Mouse (Mus musculus): Measurements from ENCODE around the gene Lrrc47.

The Lrrc47 gene

DNA sequence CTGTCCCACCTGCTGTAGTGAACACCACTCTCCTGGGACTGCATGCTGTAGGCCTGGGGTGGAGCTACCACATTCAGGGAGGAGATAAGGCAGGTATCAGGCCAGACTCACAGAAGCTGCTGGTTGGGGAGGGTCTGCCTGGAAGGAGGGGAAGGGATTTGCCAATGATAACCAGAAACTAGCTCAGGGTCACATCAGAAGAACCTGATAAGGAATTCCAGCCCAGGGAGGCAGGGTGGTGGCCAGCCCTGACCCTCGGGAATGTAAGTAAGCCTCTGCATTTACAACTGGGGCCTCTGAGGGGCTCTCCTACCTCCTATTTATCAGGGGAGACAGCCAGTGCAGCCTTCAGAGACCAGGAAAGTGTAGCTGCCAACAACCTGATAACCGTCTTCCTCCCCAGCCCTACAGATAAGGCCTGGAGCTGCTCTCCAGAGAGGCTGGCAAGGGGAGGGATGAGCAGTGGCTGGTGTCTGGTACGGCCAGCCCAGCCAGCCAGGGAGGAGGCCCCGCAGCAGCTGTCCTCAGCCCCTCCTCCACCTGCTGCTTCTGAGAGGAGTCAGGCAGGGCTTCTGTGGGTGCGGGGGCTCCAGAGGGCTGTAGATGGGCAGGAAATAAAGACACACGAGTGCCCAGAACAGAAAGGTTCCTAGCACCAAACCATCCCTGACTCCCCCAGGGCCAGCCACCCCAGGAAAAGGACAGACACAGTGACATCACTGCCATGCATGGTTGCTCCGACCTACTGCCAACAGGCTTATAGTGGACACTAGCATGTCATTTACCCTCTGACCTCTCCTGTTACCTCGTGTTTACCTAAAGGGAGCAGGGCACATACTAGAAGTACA is 12.4 kb downstream of the Lrrc47 start:
- DNase-seq, result no peak

DNA sequence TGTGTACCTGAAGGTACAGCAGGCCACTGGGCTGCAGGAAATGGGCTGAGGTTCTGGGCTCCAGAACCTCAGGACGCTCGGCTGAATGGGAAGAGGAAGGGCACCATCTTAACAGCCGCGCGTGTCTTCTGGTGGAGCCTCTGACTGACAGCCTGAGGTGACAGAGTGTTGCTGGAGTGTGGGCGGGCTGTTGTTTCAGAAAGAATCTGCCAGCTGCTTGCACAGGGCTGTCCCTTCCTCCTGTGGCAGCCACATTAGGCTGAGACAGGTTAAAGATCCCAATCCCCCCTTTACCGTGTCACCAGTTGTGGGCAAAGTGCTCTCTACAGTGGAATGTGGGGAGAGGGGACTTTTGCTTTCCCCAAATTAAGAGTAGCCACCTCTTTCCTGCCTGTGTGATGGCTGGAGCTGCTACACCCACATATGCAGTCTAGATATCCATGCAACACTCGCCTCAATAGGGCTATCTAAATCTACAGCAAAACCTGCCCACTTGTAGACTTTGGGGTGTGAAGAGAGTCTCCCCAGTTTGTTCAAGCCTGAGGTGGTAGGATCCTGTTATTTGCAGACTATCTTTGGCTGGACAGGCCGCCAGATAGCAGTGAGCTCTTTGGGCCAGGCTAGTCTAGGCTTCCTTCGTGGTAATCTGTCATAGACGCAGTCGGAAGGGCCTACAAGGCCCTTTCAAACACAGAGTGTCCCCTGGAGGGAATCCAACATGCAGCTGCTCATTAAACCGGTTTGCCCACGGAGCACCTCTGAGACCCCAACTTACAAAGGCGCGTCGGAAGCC is 13.4 kb downstream of the Lrrc47 start:
- no peak for DNase-seq

DNA sequence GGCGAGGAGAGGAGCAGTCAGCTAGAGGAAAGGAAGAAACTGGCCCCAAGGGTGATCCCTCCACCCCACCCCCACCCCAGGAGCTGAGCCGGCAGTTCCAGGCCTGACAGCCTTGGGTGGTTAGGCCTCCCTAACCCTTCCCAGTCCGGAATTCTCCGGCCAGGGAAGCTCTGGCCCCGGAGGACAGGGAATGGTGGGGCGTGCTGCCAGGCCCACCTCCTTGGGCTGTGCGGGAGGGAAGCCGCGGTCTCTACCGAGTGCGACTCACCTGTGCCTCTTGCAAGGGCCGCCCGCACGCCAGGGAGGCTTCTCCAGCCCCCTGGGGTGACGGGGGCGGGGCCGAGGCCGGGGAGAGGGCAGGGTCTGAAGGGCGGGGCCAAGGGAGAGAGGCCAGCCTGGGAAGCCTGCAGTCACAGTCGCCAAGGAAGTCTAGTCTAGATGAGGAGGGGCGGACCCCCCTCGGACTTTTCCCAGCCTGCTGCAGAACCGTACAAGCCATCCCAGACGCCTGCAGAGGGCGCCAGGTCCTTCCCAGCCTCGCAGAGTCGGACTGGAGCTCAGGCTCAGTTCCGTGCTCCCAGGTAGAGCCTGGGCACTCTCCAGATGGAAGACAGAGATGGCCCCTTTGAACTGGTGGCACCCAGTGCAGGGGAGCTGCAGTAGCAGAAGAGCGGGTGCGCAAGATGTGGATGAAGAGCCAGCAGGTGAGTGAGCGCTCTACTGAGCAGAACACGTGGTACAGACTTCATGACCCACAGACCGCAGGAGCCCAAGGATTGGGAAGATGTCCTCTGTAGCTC is 14.3 kb downstream of the Lrrc47 start, which contains the start of gene Smim1:
Gene Smim1 (minus strand): TSS at position 590 of the 800 bp plus-strand sequence.
- DNase-seq, result peak; percentile 23 to 28

DNA sequence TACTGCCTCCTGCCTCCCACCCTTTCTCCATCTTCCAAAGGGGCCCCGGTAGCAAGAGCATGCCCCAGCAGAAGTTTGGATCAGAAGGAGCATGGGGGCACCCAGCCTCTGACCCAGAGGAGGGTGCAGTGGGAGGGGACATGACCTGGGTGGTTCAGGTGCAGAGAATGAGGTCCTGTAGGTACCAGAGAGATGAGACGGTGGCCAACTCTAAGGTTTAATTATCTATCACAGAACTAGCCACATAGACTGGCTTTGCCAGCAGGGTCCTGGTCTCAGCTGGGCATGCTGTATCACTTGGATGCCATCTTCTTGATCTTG is 14.9 kb downstream of the Lrrc47 start:
- no peak for DNase-seq

DNA sequence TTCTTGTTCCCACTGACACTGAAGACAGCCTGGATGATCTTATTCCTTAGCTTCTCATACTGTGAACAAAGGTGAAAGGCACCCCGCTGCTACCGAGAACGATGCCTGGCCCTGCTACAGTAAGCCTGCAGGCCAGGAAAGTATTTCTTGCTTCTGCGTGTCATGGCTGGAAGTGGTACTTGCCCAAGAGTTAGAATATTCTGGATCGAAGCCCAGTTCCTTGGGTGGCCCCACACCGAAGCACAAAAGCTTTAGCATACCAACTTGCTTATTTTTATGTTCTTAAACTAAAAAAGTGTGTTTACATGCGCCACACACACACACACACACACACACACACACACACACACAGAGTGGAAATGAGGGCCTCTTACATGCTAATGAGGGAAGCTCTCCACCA is 16.5 kb downstream of the Lrrc47 start:
- DNase-seq, result no peak

DNA sequence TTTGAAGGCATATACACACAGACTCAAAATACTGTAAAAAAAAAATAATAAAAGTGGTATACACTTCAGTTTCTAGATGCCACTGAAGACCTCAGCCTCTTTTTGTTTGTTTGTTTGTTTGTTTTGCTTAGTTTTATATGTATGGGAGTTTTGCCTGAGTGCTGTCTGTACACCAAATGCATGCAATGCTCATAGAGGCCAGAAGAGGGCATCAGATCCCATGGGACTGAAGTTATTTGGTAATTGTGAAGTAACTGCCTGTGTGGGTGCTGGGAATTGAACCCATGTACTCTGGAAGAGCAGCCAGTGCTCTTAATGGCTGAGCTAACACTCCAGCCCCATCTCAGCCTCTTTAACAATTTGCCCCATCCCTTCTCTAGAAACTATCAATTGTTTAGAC is 17.1 kb downstream of the Lrrc47 start:
- peak in 1 of 2 experiments; percentile 26 for DNase-seq

DNA sequence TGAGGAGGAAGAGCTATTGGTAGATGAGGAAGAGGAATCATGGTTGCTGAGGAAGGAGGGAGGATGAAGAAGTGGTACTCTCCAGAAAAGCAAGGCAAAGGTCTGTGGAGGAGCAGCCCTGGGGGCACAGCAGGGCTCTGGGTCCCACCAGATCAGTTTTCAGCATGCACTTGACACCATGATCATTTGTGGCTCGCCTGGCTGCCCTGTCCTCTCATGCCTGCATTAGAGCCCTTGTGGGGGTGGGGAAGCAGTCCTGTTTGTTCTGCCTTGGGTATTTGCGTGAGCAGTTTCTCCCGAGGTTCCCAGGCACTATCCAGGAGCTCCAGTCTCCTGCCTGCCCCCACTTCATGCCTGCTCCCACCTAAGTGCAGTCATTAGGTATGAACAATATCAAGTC is 25.6 kb downstream of the Lrrc47 start:
- DNase-seq, result no peak

DNA sequence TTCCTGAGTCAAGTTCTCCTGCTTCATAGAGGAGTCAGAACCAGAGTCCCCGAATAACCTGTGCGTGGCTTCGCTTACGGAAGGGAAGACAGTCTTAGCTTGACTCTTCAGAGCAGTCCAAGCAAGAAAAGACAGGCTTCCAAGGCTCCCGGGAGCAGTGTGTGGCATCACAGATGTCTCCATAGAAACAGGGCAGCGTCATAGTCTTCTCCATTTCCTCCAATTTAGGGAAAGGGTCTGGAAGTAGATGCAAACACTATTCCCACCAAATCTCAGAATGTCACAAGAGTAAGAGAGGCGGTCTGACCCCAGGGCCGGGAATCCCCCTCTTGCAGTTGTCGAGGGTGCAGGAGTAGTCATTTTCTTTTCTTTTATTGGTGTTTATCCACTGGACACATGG is 31.0 kb downstream of the Lrrc47 start, which contains the start of gene Ccdc27:
Gene Ccdc27 (minus strand): TSS at position 101 of the 400 bp plus-strand sequence.
- DNase-seq, result no peak

DNA sequence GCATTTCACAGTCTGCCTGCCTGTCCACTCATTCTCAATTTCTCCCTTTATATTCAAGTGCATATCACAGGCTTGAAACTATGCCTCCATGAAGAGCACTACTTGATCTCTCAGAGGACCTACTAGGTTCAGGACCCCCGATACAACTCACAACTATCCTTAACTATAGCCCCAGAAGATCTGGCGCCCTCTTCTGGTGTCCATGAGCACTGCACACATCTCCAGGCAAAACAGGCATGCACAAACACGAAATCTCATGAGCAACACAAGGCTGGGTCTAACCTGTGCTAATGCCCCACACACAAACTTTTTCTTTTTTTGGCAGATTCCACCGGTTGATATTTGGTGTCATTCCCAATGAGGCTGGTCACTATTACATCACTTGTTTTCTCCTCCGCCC is 34.3 kb downstream of the Lrrc47 start:
- no peak for DNase-seq

DNA sequence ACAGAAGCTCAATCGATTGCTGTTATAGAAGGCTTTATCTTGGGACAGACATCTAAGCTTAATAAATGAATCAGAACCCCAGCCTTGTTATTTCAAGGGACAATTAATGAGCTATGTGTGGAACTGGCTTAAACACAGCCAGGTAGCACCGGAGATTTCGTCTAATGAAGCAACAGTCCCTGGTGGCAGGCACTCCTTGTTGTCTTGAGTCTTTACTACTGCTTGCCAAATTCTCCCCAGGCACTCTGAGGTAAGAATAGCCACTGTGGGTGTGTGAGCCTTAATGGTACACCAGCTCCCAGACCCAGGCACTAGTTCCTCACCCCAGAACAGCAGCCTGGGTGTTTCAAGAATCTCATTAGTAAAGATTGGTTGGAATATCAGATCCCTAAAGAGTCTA is 39.9 kb downstream of the Lrrc47 start:
- DNase-seq, result no peak

DNA sequence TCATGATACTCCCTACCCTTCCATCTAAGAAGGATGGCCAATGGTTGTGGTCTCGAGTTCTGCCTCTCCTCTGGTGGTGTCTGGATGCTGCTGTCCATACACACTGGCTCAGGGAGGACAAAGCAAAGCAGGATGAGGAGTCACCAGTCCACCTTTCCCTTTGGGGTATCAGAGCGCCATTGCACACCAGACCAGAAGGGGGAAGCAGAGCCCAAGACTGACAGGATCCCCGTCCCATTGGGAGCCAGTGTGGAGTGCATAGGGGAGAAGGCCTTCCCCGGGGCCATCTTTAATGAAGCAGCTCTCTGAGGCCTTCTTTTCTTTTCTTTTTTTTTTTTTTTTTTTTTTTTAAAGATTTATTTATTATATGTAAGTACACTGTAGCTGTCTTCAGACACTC is 41.5 kb downstream of the Lrrc47 start:
- DNase-seq, result no peak

DNA sequence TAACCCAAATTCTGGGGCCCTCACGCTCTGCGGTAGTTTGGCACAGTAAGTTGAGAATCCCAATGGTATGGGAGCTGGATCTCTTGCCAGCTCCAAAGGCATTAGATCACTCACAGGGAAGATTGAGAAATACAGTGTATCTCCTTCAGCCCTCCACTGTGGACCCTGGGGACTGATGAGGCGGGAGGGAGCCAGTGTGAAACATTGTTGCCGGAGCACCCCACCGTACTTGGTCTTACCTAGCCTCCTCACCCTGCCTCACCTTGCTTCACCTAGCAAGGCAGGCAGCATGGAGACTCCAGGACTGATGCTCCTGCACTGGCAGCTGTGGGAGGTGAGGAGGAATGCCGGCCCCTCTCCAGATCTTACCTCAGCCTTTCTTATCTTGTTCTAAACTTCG is 44.0 kb downstream of the Lrrc47 start:
- no peak for DNase-seq

DNA sequence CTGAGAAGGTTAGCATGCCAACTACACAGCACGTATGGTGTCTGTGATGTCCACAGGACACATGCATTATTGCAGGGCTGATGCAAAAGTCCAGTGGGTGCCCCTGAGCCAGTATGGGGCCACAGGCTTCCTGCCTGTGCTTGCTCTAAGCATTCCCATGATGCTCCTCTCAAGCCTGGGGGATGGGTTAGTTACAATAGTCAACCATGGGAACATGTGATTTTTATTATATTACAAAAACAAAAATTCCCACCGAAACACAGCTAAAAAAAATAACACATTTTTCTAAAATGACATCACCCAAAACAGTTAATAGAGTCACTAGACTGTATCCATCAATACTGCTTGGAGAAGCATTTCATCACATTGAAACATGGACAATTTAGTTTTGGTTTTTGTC is 44.5 kb downstream of the Lrrc47 start:
- DNase-seq, result no peak

DNA sequence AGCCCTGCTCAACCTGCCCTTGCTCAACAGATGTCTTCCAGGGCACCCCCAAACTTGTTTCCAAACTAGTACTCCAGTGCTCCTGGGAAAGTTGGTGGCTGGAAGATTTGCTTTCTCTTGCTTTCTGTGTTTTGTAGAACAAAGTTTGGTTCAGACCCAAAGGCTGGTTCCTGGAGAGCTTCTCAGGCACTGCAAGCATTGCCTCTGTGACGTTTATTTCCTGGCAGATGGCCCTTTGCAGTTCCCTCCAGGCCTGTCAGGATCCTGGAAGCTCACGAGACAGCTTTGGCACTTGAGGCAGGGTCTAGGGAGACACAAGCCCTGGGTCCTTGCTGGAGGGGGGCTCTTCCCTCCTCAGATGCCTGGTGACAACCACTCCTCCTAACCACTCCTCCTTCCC is 45.1 kb downstream of the Lrrc47 start:
- no peak for DNase-seq

DNA sequence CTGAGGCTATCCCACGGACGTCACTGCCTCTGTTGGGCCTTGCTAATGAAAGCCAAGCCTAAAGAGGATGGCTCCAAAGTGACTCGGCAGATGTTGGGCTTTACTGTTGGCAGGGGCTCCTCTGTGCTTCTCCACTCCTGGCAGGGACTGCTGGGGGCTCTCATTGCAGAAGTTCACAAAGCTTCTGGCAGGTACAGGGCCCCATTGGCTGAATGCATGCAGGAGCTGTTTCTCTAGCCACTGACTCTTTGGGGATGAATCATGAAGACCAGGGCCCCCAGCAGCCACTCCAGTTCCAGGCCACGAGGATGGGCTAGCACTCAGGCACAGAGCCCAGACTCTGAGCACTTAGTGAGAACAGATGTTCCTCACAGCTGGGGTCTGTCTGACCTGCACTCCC is 46.2 kb downstream of the Lrrc47 start:
- no peak for DNase-seq

DNA sequence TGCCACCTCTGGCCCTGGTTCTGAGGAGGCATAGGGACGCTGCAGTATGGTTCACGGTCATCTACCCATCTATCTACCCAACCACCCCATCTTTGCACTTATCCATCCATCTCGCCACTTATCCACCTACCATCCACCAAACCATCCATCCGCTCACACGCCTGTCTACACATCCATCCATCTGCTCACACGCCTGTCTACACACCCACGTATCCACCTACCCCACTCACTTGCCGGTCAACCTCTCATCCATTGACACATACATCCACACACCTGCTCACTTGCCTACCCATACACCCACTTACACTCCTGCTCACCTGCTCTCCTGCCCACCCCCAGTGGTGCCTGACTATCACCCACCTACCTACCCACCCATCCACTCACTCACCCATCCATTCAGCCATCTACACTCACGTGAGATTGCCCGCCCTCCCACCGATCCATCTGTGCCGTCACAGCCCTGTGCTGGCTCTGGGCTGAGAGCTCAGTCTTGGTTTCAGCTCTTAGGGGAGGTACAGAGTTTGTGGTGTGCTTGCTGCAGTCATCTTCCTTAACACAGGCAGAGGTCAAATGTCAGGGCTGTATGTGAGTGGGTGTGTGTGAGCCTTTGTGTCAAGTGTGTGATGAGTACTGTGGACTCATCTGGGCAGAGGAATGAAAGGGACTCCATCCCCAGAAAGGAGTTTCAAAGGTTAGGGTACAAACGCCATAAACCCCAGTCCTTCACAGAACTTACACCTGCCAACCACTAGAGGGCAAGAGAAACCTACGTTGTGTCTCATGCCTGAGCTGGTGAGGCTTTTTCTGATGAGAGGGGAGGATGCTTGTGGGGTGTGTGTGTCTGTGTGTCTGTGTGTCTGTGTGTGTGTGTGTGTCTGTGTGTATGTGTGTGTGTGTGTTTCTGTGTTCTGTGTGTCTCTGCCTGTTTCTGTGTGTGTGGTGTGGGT is 53.6 kb downstream of the Lrrc47 start:
- no peak for DNase-seq

DNA sequence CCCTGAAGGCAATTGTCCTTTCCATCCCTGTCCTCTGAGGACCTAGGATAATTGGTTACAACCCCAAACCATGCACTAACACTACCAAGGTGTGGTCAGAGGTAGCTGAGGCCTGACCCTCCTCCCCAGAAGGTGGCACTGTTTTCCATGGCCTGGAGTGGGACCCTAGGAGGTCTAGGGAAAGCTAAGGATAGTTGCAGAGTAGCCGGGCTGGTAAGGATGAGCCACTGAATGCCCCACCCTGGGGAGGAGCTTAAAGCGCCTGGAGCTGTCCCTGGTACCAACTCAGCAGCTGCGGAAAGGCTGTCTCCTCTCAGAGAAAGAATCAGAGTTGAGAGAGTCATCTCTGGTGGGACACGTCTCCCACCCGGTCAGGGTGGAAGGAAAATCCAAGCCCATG is 59.4 kb downstream of the Lrrc47 start:
- DNase-seq, result no peak
